Mouse (Mus musculus) bone marrow macrophage, adult 2 months (primary cell): Measurements from ENCODE around the gene Dpp6.

Source experiments
- CTCF ChIP-seq: IDR thresholded peaks from 2 replicates; pipeline ENCODE4 v1.5.1; 2012; ENCODE audit warnings: low read depth, mild to moderate bottlenecking, low read length, moderate library complexity
- POLR2A ChIP-seq: IDR thresholded peaks from 2 replicates; pipeline ENCODE4 v1.6.1; 2012; ENCODE audit warnings: mild to moderate bottlenecking, low read depth, low read length, borderline replicate concordance

DNA sequence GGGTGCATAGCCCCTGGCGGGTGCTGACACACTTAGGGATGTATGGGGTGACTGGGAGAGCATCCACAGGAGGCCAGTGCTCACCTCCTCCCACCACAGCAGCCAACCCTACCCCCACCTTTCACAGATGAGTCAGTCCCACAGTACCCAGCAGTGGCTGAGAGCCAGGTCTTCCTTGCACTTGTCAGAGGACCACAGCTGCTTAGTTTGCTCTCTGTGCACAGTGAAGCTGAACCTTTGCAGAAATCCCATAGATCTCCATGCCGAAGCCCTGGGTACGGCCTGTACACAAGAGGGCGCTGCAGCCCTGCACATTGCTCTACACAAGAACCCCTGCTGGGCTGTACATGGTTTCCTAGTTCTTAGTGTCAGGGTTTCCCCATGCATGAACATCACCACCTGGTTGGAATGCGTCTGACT, 860.3 kb downstream of the Dpp6 start:
- TF ChIP-seq CTCF (no peak), POLR2A (no peak)
